Mouse (Mus musculus) heart, postnatal 0 days (tissue): Measurements from ENCODE around the gene Ppp1r9a. TPM values are rescaled to one million over a fixed set of nuclear protein-coding genes. Genes with fewer than 3 reads are reported as not detected.

Experiments used
- ATAC-seq: fragments of 200-750 bp; cut with Nextera tagmentation; 2 replicates; pipeline ENCODE4 v1.8.0; 2017; ENCODE audit warnings: low read depth, moderate number of reproducible peaks, moderate library complexity; ENCODE audit not compliant: insufficient read depth
- DNase-seq: peaks from one replicate; pipeline ENCODE4 v3.0.0-alpha.2; 2016; ENCODE audit warnings: low spot score
- H3K27ac ChIP-seq: fragments of 300-500 bp; sonication (generic); 2 replicates; pipeline ENCODE4 v1.5.1; 2014; ENCODE audit warnings: low read depth, mild to moderate bottlenecking
- H3K27me3 ChIP-seq: fragments of 300-500 bp; sonication (generic); 2 replicates; pipeline ENCODE4 v1.6.1; 2014; ENCODE audit warnings: low read length, mixed read lengths; ENCODE audit not compliant: control insufficient read depth, insufficient read depth
- H3K36me3 ChIP-seq: fragments of 300-500 bp; sonication (generic); replicated peaks from 2 replicates; pipeline ENCODE4 v1.6.1; 2014; ENCODE audit warnings: low read length, mixed read lengths; ENCODE audit not compliant: control insufficient read depth, insufficient read depth
- H3K4me1 ChIP-seq: fragments of 300-500 bp; sonication (generic); 2 replicates; pipeline ENCODE4 v1.6.1; 2014; ENCODE audit warnings: antibody characterized with exemption; ENCODE audit not compliant: control insufficient read depth, insufficient read depth
- H3K4me2 ChIP-seq: fragments of 300-500 bp; sonication (generic); 2 replicates; pipeline ENCODE4 v1.6.1; 2014; ENCODE audit warnings: low read depth, mild to moderate bottlenecking, low read length, moderate library complexity
- H3K4me3 ChIP-seq: fragments of 300-500 bp; sonication (generic); 2 replicates; pipeline ENCODE4 v1.5.1; 2014; ENCODE audit warnings: low read depth, low read length
- H3K9ac ChIP-seq: fragments of 300-500 bp; sonication (generic); replicated peaks from 2 replicates; pipeline ENCODE4 v1.6.1; 2014; ENCODE audit warnings: low read depth, low read length, mixed read lengths
- H3K9me3 ChIP-seq: fragments of 300-500 bp; sonication (generic); replicated peaks from 2 replicates; pipeline ENCODE4 v1.6.1; 2016; ENCODE audit warnings: low read length; ENCODE audit not compliant: control insufficient read depth
- CTCF ChIP-seq: IDR thresholded peaks from 2 replicates; pipeline ENCODE4 v1.5.1; 2016; ENCODE audit warnings: antibody characterized with exemption, control low read depth, low read depth
- EP300 ChIP-seq: IDR thresholded peaks from 2 replicates; pipeline ENCODE4 v1.6.1; 2016; ENCODE audit warnings: antibody characterized with exemption, low read depth
- WGBS: fragments of 180-500 bp; shearing (Covaris S2); extraction: QIAGEN DNeasy Blood & Tissue Kit; methylation state at CpG from one replicate; pipeline ENCODE4 v1.1.7; 2014; 5-methylcytosine and 5-hydroxymethylcytosine counted together
- polyA plus RNA-seq: library from polyadenylated mRNA; unstranded; fragments of >200 nt; fragmentation: Nextera tagmentation; extraction: Ambion mirVana; gene quantifications from 2 replicates; pipeline ENCODE4 v1.2.1, GENCODE M21; 2015
- total RNA-seq: library from RNA; depleted of rRNA; stranded (reverse); fragments of >200 nt; gene quantifications from 2 replicates; pipeline ENCODE4 v1.2.3, GENCODE M21; 2014; ENCODE audit warnings: low replicate concordance

The Ppp1r9a gene
- total and polyA plus RNA-seq, 2 experiments from 2014 or later = 8.3 to 11.6 TPM

DNA sequence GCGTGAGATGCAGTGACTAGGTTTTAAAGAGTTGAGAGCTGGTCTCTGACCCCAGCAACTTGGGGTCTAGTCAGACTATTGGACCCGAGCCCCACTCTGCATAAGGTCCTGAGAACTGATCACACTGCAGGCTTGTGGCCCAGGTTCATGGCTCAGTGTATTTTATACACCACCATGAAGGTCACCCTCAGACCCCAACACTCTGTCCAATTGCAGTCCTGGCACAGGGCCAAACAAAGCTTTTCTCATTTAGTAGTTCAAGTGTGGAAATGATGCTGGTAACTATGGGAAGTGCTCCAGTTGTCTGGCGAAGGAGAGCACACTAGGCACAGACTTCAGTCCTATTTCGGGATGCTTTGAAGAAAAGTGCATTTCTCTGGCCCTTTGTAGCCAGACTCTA is 134.5 kb downstream of the Ppp1r9a start:
- Histone ChIP-seq H3K9ac (no peak overlapping the region), H3K27ac (no peak overlapping the region), H3K4me2 (no peak overlapping the region), H3K9me3 (no peaks in the 10 kb centered on the region), H3K27me3 (no peaks in the 10 kb centered on the region), H3K4me3 (no peak overlapping the region), H3K4me1 (0 out of 2 replicates have a peak, but pooled peaks cover 6% of the 10 kb centered on the region), H3K36me3 (no peaks in the 10 kb centered on the region)
- WGBS = 51% methylated on average over 4 of the region's 4 CpGs
- DNase-seq (peak; percentile 17), ATAC-seq (peak; percentile 64)
- TF ChIP-seq CTCF (no peak), EP300 (no peak)

DNA sequence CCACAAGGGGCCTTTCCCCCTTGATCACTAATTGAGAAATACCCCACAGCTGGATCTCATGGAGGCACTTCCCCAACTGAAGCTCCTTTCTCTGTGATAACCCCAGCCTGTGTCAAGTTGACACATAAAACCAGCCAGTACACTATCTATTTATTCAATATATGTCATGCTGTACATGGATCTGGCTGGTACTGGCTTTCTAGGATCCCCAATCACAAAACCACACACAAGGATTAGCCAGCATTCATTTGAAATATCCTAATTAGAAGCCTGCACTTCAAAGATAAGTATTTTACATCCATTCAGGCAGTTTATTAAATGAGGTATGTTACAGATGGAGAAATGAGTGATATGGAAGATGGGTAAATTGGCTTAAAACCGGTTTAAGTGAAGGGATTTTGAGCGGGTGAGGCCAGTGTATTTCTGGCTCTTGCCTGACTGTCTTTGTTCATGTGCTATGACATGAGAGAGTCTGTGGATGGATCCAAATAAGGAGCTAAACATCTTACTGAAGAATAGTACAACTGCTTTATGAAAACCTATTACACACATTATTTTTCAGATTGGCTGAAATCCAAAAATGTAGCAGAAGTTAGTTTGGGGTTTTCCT is 135.5 kb downstream of the Ppp1r9a start:
- H3K4me2 ChIP-seq = no peak overlapping the region
- no peaks in the 10 kb centered on the region for H3K36me3 ChIP-seq
- no peak for TF ChIP-seq EP300
- TF ChIP-seq CTCF = no peak
- no peak for DNase-seq
- H3K27ac ChIP-seq = no peak overlapping the region
- ATAC-seq = no peak
- no peak overlapping the region for H3K4me3 ChIP-seq
- H3K27me3 ChIP-seq = no peaks in the 10 kb centered on the region
- no peak overlapping the region for H3K9ac ChIP-seq
- H3K4me1 ChIP-seq = 0 out of 2 replicates have a peak, but pooled peaks cover 6% of the 10 kb centered on the region
- H3K9me3 ChIP-seq = no peaks in the 10 kb centered on the region
- 81% methylated on average over 2 of the region's 2 CpGs for WGBS

DNA sequence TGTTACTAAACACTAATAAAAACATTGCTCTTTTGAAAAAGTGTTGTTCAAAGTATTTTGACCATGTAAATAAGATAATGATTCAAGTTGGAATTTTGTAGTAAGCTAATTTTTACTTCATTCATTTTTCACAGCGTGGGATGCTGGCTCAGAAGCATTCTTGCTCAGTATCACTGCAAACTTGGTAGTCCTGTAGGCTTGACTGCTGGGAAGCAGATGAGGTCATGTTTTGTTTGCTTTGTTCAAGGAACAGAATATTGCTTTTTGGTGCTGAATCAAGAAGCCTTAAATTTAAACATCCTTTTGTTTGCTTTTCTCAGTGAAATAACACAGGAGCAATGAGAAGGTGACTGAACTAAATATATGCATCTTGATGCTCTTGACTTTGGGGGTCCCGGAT is 136.6 kb downstream of the Ppp1r9a start:
- 0 out of 2 replicates have a peak, but pooled peaks cover 6% of the 10 kb centered on the region for H3K4me1 ChIP-seq
- no peak overlapping the region for H3K9ac ChIP-seq
- 53% methylated on average over 2 of the region's 2 CpGs for WGBS
- ATAC-seq (no peak), DNase-seq (no peak)
- no peaks in the 10 kb centered on the region for H3K36me3 ChIP-seq
- no peak overlapping the region for H3K27ac ChIP-seq
- no peaks in the 10 kb centered on the region for H3K9me3 ChIP-seq
- no peak overlapping the region for H3K4me2 ChIP-seq
- TF ChIP-seq CTCF (no peak), EP300 (no peak)
- H3K4me3 ChIP-seq = no peak overlapping the region
- H3K27me3 ChIP-seq = no peaks in the 10 kb centered on the region

DNA sequence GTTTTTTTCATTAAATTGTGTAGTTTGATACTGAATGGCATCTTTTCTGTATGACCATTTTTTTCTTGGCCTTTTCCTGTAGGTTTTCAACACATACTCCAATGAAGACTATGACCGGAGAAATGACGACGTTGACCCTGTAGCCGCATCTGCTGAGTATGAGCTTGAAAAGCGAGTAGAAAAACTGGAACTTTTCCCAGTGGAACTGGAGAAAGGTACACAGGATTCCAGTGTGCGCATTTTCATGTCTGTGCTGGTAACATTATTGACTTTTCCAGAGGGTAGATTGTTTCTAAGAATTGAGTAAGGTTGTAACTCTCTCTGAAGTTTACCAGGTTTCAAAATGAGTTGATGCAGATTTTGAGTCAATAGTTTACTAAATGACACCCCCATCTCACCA is 143.1 kb downstream of the Ppp1r9a start:
- Histone ChIP-seq H3K9me3 (no peaks in the 10 kb centered on the region), H3K27ac (no peak overlapping the region), H3K36me3 (no peaks in the 10 kb centered on the region), H3K4me2 (no peak overlapping the region), H3K9ac (no peak overlapping the region), H3K4me1 (peaks cover 5% of the 10 kb centered on the region; the same call in 1 of the 2 replicates), H3K27me3 (no peaks in the 10 kb centered on the region), H3K4me3 (no peak overlapping the region)
- 86% methylated on average over 6 of the region's 6 CpGs for WGBS
- no peak for ATAC-seq
- TF ChIP-seq CTCF (no peak), EP300 (no peak)
- no peak for DNase-seq

DNA sequence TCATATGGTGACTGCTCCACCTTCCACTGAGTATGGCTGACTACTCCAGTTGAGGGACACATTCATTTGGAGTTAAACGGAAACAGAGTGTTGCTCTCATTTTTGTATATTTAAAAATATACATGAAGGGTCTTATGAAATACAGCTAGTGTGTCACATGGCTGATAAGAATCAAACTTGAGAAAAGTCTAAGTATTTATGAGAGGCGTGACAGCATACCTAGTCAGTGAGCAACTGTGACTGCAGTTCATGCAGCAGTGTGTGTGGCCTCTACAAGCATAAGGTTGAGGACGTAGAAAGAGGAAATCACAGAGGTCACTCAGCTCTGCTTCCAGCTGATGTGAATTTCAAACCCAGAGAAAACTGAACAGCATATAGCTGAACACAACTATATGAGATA is 145.3 kb downstream of the Ppp1r9a start:
- no peak overlapping the region for H3K9ac ChIP-seq
- peaks cover 5% of the 10 kb centered on the region; the same call in 1 of the 2 replicates for H3K4me1 ChIP-seq
- H3K4me3 ChIP-seq = no peak overlapping the region
- ATAC-seq (no peak), DNase-seq (no peak)
- H3K27ac ChIP-seq = no peak overlapping the region
- no peaks in the 10 kb centered on the region for H3K27me3 ChIP-seq
- TF ChIP-seq CTCF (no peak), EP300 (no peak)
- WGBS = 87% methylated on average over 3 of the region's 3 CpGs
- H3K4me2 ChIP-seq = no peak overlapping the region
- H3K36me3 ChIP-seq = no peaks in the 10 kb centered on the region
- no peaks in the 10 kb centered on the region for H3K9me3 ChIP-seq

DNA sequence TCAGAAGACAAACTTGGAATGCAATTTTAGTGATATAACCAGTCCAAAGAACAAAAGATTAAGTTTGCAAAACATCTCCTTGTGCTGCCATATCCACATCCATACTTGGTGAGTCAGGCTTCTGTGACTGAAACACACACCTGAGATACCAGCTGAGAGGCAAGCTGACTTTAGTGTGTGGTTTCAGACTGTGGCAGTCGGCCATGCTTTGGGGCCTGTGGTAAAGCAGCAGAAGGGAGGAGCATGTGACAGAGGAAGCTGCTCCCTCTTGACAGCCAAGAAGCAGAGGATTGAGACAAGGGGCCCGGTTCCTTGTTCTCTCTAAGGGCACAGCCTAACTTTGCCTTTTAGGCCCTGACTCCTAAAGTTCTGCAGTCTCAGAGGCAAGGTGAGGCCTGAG is 149.6 kb downstream of the Ppp1r9a start:
- Histone ChIP-seq H3K27me3 (no peaks in the 10 kb centered on the region), H3K27ac (no peak overlapping the region), H3K9ac (no peak overlapping the region), H3K4me3 (no peak overlapping the region), H3K4me1 (peaks cover 4% of the 10 kb centered on the region; the same call in 1 of the 2 replicates), H3K9me3 (no peaks in the 10 kb centered on the region), H3K4me2 (no peak overlapping the region), H3K36me3 (no peaks in the 10 kb centered on the region)
- WGBS = 63% methylated on average over 2 of the region's 2 CpGs
- ATAC-seq (no peak), DNase-seq (no peak)
- TF ChIP-seq EP300 (no peak), CTCF (no peak)
